Mouse (Mus musculus): ENCODE results near the gene Shox2. TPM values are rescaled to one million over a fixed set of nuclear protein-coding genes. Genes with fewer than 3 reads are reported as not detected.

Shox2 gene
- 5.7 and 7.0 TPM in 2 replicates for polyA plus RNA-seq (2012)

DNA sequence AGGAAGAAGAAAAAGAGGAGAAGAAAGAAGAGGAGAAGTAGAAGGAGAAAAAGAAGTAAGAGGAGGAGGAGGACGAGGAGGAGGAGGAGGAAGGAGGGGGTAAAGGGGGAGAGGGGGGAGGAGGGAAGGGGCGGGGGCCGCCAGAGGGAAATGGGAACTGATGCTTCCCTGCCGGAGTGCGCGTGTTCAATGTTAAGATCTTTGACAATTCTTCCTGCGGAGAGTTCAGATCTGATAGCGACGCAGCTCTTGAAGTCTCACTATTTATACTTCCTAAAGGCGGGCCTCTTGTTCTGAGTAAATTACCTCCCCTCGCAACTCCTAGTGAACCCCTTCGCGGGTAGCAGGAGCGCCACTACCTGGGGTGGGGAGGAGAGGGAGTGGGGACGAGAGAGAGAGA, at the start of gene Shox2:
Gene Shox2, minus strand, starts transcription at position 66 of the 400 bp plus-strand sequence.
- TF ChIP-seq GATA1 (IDR thresholded peaks at IDR 0.05; ENCODE audit: low read length) = no peak

DNA sequence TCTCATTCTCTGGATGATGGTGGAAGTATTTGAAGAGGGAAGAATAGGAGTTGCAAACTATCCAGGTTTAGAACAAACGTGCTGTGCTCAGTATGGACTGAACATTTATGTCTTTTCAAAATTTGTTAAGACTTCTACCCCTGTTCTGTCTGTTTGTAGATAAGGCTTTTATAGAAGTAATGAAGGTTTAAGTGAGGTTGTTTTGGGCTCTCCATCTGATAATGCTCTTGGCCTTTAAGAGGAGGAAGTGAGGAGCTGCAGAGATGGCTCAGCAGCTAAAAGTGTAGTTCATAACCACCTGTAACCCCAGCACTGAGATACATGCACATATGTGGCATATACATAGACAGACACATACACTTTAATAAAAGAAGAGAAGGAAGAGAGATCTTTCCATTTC, 15.2 kb upstream of the Shox2 start:
- TF ChIP-seq GATA1 (IDR thresholded peaks at IDR 0.05; ENCODE audit: low read length) = no peak

DNA sequence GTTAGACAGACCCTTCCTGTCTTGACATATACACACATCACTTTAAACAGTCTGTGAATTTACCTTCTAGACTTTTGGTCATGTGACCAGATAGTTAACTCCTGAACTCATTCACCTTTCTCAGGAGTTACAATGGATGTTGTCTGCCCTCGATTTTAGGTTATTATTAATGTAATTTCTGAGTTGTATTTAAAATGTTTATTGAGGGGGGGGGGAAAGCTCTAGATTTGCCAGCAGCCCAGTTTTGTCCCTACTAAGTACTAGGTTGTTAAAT, 4.7 kb upstream of the Shox2 start:
- no peak for TF ChIP-seq GATA1 (IDR thresholded peaks at IDR 0.05; ENCODE audit: low read length)

- no peak for TF ChIP-seq GATA1 (IDR thresholded peaks at IDR 0.05; ENCODE audit: low read length)
Observed at GRCm38 (mm10) chr3:66985539-66986286, 4.1 kb upstream of the Shox2 start.

DNA sequence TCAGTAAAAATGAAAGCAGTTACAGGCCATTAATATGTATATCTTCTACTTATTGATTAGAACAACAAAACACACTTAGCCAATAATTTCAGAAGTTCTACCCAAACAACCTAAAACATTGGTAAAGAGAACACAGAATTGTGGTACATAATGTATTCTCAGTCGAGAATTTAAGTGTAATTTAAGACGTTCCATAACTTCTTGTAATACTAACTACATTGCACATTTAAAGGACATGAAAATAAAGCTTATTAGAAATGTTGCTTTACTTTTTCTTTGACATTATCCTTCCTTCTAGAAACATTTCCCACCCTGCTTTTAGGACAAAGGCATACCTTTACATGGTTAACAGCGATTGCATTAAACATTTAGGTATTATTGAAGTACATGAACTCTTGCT, 1.9 kb upstream of the Shox2 start:
- no peak for TF ChIP-seq GATA1 (IDR thresholded peaks at IDR 0.05; ENCODE audit: low read length)

DNA sequence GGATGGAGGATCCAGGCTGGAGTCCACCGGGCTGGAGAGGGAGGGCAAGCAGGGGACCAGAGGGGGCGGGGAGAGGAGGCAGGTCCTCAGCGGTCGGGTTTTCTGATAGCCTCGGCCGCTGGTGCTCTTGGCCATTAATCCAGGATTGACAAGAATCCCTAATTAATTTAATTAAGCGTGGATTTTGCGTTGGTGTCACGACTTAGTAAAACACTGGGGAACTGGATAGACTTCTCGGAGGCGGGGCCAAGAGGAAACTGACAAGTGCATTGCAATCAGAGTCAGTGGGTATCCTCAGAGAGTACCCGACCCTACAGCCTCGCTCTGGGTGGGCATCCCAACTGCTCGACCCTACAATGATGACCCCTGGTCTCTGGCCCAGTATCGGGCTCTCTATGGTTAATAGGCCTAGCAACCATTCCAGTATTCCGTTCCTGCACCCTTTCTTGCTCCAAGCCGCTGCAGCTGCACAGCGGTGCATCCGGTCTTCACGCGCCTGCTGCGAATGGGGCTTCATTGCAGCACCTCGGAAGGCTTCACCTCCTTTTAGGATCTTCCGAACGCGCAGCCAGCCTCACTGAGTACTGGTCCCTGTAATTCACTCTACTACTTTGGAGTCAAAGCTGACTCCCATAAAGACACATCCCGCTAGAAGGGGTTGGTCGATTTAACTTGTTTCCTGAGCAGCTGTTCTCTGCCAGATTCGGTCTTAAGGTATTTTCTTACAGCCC, 775 bp upstream of the Shox2 start:
- no peak for TF ChIP-seq GATA1 (IDR thresholded peaks at IDR 0.05; ENCODE audit: low read length)

- TF ChIP-seq GATA1 (IDR thresholded peaks at IDR 0.05; ENCODE audit: low read length) = no peak
Observed at GRCm38 (mm10) chr3:66981101-66981661, 390 bp downstream of the Shox2 start, which contains the start of gene Rsrc1. TSS of gene Rsrc1 (plus strand) at chr3:66981390.

DNA sequence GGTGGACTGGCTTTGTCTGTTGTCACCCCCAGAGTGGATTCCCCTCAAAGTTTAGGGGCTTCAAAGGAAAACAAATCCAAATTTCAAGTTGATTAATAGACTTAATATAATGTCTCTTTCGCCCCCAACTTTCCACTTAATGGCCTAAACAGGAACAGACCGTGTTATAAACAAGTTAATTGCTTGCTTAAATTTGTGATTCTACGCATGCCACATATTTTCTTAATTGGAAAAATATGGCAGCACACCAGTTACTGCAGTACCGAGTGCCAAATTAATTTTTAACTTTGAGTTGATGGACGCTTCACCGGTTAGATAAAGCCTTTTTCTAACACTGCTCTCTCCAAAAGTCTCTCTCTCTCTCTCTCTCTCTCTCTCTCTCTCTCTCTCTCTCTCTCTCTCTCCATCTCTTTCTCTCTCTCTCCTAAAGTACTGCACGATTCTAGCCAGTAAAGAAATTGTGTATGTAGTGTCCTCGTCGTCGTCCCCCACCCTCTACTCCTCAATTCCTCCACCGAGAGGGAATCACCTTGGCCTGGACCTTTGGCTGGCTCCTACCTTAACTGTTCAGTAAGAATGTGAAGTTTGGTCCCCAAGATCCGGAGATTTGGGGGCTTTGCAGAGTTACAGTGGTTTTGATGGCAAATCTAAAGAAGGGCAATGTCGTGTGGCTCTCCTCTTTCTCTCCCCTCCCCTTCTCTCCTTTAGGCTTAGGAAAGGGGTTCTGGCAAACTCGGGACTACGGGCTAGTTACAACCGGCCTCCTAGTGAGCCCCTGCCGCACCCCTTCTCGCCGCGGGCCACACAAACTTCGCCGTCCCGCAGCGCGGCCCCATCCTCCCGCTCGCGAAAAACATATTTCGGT, 1.2 kb downstream of the Shox2 start:
- TF ChIP-seq GATA1 (IDR thresholded peaks at IDR 0.05; ENCODE audit: low read length) = no peak

DNA sequence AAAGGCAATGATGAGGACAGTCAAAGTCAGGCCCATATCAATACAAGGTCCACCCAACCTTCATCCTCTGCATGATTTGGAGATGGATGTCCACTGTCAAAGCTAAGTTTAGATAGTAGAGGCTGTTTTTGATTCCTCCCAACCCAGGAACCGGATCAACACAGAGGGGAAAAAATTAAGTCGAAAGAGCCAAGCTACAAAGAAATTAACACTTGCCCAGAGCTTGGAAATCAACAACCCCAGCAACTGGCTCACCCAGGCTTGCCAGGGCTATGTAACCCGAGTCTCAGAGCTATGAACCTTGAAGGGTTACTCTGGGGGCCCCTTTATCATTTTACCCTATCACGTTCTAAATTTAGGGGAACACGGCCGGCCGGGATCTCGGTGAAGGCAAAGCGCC, 2.1 kb downstream of the Shox2 start:
- TF ChIP-seq GATA1 (IDR thresholded peaks at IDR 0.05; ENCODE audit: low read length) = no peak

GRCm38 (mm10) chr3:66978457-66979381, 2.9 kb downstream of the Shox2 start:
- no peak for TF ChIP-seq GATA1 (IDR thresholded peaks at IDR 0.05; ENCODE audit: low read length)

DNA sequence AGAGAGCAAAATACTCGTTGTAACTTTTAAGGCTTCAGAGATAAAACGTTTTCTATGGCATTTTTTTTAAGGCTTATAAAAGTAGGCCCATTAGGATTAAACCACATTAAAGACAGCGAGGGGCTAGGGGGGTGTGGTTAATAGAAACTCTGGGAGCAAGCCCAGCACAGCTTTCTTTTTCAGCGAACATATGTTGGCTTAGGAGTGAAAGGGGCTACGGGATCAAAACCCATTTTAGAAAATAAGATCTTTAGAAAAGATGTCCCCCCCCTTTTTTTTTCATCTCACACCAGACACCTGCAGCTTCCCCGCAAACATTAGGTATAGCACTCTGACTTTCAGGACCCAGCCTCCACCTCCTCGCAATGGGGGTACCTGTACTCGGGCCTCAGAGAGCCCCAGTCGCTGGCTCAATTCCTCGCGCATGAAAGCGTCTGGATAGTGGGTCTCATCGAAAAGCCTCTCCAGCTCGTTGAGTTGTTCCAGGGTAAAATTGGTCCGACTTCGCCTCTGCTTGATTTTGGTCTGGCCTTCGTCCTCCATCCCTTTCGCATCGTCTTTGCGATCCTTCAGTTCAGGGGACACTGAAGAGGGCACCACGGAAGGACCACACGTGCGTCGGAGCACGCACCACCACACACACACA, 3.6 kb downstream of the Shox2 start:
- TF ChIP-seq GATA1 (IDR thresholded peaks at IDR 0.05; ENCODE audit: low read length) = no peak

DNA sequence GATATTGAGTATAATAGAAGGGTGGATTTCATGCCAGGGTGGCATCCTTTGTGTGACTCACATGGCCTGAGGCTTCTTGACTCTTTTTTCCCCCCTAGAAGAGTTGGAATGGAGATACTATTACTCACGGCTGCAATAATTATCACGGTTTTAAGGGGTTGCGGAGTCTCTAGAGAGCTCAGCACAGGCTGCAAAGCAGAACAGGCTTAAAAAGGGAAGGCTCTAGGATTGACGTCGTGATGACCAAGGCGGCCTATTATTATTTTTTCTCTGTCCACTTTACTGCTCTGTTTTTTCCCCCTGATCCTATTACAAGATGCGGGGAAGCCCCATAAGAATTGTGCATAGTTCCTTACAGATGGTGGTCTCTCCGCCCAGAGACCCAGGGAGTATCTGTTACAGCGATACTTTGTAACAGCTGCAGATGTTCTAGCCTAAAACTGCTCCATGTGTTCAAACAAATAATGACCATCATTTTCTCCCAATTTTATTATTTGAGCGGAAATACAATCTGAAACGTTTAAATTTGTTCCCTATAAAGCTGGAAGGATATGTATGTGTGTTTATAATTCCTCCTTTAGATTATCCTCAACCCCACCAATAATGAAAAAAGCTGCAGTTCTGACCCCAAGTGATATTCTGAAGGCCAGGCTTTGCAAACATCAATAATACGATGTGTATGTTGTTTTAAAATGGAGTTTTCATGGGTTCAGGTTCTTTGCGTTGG, 4.5 kb downstream of the Shox2 start:
- no peak for TF ChIP-seq GATA1 (IDR thresholded peaks at IDR 0.05; ENCODE audit: low read length)

DNA sequence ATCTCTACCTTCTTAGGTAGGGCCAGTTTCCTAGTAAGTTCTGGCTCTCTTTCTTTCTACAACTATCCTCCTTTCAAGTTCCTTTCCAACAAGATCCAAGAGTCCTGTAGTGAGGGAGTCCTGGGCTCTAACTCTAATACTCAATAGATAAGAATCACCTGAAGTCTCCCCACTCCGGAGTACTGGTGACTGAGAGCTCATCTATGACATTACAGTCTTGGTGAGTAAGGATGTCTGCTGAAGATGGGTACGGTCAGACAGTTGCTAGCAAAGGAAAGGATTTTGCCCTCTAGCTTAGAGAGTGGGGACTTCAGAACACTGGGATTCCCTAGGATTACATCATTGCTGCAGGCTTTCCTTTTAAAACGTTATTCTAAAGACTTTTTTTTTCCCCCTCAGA, 7.1 kb downstream of the Shox2 start:
- TF ChIP-seq GATA1 (IDR thresholded peaks at IDR 0.05; ENCODE audit: low read length) = no peak
